Mouse (Mus musculus): ENCODE results near the gene Arhgef33. TPM values are rescaled to one million over a fixed set of nuclear protein-coding genes. Genes with fewer than 3 reads are reported as not detected.

The Arhgef33 gene
- total RNA-seq, 2 experiments from 2014 or later, result 4.1 TPM; not detected in 1

DNA sequence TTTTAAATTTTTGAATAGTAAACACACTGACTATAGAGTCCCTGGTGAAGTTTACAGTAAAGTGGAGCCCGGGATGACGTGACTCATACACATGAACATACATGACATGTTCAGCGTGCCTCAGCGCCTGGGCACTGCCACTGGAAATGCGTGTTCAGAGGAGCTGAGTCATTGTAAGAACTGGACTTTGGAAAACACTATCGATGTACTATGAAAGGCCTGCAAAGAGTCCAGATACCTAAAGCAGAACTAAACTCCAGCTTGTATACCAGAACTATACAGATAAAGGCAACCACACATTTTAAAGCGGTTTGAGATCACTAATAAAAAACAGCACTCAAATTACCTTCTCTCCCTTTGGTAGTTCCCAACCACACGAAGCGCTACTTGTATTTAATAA lies 124.8 kb downstream of the Arhgef33 start:
- no peak for ATAC-seq (replicated peaks; ENCODE audit: poor library complexity, severe bottlenecking)

DNA sequence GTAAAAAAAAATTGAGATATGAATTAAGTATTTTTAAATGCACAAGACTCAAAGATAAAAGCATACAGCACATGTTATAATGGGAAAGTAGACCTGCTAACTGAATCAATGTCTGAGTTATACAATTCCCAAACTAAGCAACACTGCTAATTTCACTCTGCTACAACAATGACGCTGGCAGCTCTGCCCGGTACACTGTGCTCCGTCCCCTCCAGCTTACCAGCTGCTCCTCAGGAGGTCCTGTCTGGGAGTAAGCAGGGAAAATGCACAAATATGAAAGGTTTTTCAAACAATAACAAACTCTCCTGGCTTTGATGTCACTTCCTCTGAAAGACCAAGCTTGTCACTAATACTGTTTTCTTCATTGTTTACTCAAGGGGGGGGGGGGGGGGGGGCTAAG lies 127.2 kb downstream of the Arhgef33 start:
- no peak for ATAC-seq (replicated peaks; ENCODE audit: poor library complexity, severe bottlenecking)

DNA sequence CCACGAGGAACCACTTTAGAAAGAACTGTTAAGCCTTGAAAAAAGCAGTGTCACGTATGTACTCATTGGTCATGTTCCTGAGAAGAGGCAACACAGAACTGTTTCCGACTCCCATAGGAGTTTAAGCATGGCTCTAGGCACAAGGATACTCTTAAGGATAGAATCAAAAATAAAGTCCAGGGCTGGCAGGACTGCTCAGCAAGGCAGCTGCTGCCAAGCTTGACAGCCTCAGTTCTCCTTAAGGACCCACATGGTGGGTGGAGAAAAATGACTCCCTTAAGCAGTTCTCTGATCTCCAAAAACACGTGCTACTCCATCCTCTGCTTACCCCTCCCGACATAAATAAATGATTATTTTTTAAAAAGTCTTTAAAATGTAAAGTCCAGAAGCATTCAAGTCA lies 128.5 kb downstream of the Arhgef33 start:
- no peak for ATAC-seq (replicated peaks; ENCODE audit: poor library complexity, severe bottlenecking)

DNA sequence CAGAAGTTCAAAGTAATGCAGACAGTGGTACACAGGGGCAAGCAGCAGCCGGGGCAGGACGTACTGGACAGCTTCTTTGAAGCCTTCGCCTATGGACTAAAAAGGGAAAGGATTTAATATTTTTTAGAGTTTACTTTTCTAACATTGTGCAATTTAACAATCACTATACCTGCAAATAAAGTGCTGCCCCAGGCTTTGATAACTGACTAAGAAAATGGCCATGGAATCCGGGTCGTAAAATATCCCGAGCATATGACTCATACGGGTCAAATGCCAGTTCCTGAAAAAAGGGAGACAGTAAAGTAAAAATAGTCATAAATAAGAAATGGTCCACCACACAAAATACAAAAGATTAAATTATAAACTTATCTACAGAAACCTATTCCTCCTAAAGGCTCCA lies 138.2 kb downstream of the Arhgef33 start:
- ATAC-seq (replicated peaks; ENCODE audit: poor library complexity, severe bottlenecking), result no peak

DNA sequence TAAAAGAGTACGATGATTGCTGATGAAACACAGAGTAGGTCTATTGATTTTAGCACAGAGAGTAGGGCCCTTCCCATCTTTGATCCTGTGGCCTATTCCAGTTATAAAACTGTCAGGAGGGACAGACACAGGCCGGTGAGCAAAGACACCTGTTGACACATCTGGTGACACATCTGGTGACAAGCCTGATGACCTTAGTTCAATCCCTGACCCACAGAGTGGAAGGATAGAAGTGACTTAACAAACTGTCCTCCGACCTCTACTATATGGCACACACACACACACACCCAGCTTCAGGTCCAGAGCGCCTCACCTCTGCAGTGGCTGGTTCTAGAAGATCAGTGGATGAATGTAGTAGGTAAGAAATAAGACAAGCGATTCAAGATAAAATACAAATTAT lies 139.3 kb downstream of the Arhgef33 start:
- ATAC-seq (replicated peaks; ENCODE audit: poor library complexity, severe bottlenecking), result no peak

Other genes with a start within 250 kb of the Arhgef33 start
- gene Hnrnpll, start 245.1 kb upstream of the Arhgef33 start, total RNA-seq (2014; fragmentation: Nextera tagmentation), result 66.9 and 88.2 TPM in 2 replicates
- gene Hnrnpll, start 245.1 kb upstream of the Arhgef33 start, total RNA-seq (2017), result 61.4 and 71.8 TPM in 2 replicates
- 6.1 and 12.2 TPM in 2 replicates for gene Galm, start 179.9 kb upstream of the Arhgef33 start, total RNA-seq (2014; fragmentation: Nextera tagmentation)
- 4.0 and 5.3 TPM in 2 replicates for gene Galm, start 179.9 kb upstream of the Arhgef33 start, total RNA-seq (2017)
- 481 and 582 TPM in 2 replicates for gene Srsf7, start 100.1 kb upstream of the Arhgef33 start, total RNA-seq (2014; fragmentation: Nextera tagmentation)
- 445 and 565 TPM in 2 replicates for gene Srsf7, start 100.1 kb upstream of the Arhgef33 start, total RNA-seq (2017)
- gene Ttc39d, start 99.9 kb upstream of the Arhgef33 start, total RNA-seq (2014; fragmentation: Nextera tagmentation), result not detected in 2 replicates
- gene Ttc39d, start 99.9 kb upstream of the Arhgef33 start, total RNA-seq (2017), result not detected in 2 replicates
- gene Gemin6, start 83.0 kb upstream of the Arhgef33 start, total RNA-seq (2014; fragmentation: Nextera tagmentation), result 31.3 and 38.3 TPM in 2 replicates
- 37.7 and 41.0 TPM in 2 replicates for gene Gemin6, start 83.0 kb upstream of the Arhgef33 start, total RNA-seq (2017)
- 20.9 and 22.7 TPM in 2 replicates for gene Morn2, start 17.2 kb upstream of the Arhgef33 start, total RNA-seq (2014; fragmentation: Nextera tagmentation)
- 2.9 and 8.1 TPM in 2 replicates for gene Morn2, start 17.2 kb upstream of the Arhgef33 start, total RNA-seq (2017)
- gene Dhx57, start 16.9 kb upstream of the Arhgef33 start, total RNA-seq (2014; fragmentation: Nextera tagmentation), result 10.2 and 10.5 TPM in 2 replicates
- 11.4 and 11.7 TPM in 2 replicates for gene Dhx57, start 16.9 kb upstream of the Arhgef33 start, total RNA-seq (2017)
- not detected in 2 replicates for gene Gm10190, start 66.1 kb downstream of the Arhgef33 start, total RNA-seq (2014; fragmentation: Nextera tagmentation)
- gene Gm10190, start 66.1 kb downstream of the Arhgef33 start, total RNA-seq (2017), result not detected in 2 replicates
- gene Sos1, start 173.0 kb downstream of the Arhgef33 start, total RNA-seq (2014; fragmentation: Nextera tagmentation), result 13.9 and 17.0 TPM in 2 replicates
- gene Sos1, start 173.0 kb downstream of the Arhgef33 start, total RNA-seq (2017), result 7.2 and 8.4 TPM in 2 replicates